Mouse (Mus musculus): ENCODE results near the gene Gm9117.
"Not testable (repeated sequence)": the region's sequence is repeated elsewhere in the genome, so short reads cannot be mapped to it uniquely, and the experiment has no call there.

Gene Gm9117

DNA sequence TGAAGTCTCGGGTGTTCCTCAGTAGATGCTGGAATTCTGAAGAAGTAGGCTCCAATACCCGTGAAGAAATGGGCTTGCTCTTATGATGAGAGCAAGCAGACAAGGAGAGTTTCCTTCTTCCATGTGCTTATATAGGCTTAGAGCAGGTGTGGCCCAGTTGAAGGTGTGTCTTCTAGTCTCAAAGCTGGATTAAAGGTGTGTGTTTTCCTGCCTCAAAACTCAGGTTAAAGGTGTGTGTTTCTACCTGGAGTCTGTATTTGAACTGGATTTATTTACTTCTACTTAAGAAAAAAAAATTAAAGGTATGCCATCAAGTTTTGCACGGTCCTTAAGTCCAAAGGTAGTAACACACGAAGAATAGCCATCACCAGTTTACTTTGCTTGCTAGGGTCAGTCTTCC, at the start of gene Gm9117:
Gene Gm9117 (minus strand): TSS at position 101 of the 400 bp plus-strand sequence.
- not testable (repeated sequence) for DNase-seq (ENCODE audit: extremely low spot score, low read depth, low spot score)

DNA sequence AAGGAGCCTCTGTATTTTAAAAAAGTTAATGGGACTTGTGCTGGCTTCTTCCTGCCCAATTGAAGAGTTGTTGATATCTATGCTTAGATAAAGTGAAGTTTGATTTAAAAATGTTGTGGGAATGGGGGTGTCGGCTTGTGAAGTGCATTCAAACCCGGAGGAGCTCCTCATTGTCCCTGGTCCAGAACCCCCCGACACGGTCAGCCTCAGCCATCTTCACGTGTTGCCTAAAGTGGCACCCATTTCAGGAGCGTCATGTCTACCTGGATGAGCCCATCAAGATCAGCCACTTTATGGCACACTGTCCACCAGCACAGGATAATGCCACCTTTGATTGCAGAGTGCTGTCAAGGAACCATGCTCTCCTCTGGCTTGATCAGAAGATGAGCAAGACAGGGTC, 25.6 kb upstream of the Gm9117 start:
- not testable (repeated sequence) for DNase-seq (ENCODE audit: extremely low spot score, low read depth, low spot score)

DNA sequence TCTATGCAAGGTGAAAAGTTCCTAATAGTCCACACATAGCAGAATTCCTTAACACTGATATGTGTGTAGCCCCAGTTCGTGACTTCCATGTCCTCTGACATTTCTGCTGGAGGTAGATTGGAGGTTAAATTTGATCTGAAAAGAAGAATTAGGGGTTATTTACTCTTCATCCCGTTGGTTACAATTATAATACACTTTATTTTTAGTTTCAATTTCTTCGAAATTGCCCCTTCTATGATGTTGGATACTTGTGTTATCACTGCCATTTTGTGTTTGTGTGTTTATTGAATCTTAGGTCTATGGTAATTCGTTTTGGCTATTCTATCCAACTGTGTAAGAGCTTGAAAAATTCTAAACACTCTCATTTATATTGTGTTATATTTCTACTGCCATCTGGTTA, 17.9 kb upstream of the Gm9117 start, which contains the start of gene Tdpoz5:
Gene Tdpoz5 (minus strand): TSS at position 101 of the 400 bp plus-strand sequence.
- not testable (repeated sequence) for DNase-seq (ENCODE audit: extremely low spot score, low read depth, low spot score)

DNA sequence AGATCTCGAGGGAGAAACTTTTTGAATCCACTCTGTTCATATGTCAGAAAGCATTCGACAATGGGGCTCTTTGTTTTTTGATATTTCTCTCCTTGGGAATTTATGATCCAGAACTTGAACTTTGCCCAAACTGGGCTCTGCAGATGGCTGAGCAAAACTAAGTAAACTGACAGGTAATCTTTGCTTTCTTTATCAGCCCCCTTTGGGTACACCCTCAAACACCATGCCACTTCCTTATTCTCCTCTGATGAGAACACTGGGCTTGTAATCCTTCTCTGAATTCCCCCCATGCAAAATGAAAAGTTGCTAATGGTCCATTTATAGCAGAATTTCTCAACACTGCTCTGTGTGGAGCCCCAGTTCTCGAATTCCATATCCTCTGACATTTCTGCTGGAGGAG, 5.0 kb downstream of the Gm9117 start:
- DNase-seq (ENCODE audit: extremely low spot score, low read depth, low spot score) = not testable (repeated sequence)
